Mouse (Mus musculus) CD8-positive naive resting alpha-beta T cell, adult 57 days (primary cell): Measurements from ENCODE around the gene Gm32717. TPM values are rescaled to one million over a fixed set of nuclear protein-coding genes. Genes with fewer than 3 reads are reported as not detected.

Experiments used
- total RNA-seq: library from RNA; stranded (reverse); gene quantifications from one replicate; pipeline ENCODE4 v1.2.4, GENCODE M21; 2023

The Gm32717 gene
- total RNA-seq = 1.1 TPM

DNA sequence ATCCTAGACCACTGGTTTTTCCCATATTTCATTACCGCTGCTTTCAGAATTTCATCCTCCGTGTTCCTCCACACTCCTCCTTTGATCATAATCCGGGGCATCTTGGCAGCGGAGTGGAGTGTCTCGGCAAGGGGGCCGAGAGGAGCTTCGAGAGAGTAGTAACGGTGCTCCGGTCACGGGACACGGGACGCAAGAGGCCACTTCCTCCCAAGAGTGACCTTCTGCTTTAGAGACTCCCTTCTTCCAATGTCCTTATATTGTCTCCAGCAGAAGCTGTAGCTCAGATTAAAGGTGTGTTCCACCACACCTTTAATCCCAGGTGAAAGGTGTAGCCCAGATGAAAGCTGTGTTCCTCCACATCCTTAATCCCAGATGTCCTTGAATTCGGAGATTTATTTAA, at the start of gene Gm32717:
Gm32717 (minus strand) TSS at position 101 of the 400 bp plus-strand sequence.

DNA sequence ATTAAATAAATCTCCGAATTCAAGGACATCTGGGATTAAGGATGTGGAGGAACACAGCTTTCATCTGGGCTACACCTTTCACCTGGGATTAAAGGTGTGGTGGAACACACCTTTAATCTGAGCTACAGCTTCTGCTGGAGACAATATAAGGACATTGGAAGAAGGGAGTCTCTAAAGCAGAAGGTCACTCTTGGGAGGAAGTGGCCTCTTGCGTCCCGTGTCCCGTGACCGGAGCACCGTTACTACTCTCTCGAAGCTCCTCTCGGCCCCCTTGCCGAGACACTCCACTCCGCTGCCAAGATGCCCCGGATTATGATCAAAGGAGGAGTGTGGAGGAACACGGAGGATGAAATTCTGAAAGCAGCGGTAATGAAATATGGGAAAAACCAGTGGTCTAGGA, 17.8 kb upstream of the Gm32717 start, which contains the start of gene Gm32802:
Gm32802 (plus strand) TSS at position 301 of the 400 bp plus-strand sequence.

DNA sequence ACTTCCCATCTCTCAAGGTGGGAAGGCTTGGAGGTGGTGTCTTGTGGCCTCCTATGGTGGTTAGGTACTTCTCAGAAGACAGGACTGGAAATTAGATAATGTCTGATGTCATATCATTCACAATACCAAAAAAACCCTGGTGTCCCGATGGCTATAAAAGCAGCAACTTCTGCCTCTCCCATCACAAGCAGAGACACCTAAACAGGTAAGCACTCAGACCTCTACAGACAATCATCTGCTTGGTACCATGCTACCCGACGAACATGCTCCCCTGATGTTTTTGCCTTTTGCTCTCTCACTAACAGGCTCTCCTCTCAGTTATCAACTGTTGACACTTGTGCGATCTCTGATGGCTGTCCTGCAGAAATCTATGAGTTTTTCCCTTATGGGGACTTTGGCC, 35.9 kb downstream of the Gm32717 start, which contains the start of gene Il22:
Il22 (plus strand) TSS at position 301 of the 400 bp plus-strand sequence.

Other genes with a start within 250 kb of the Gm32717 start
- 7.3 TPM for gene Mdm1, start 99.0 kb downstream of the Gm32717 start, total RNA-seq
- gene Il22, start 35.8 kb downstream of the Gm32717 start, total RNA-seq = not detected
- 1.1 TPM for gene Gm32802, start 17.9 kb upstream of the Gm32717 start, total RNA-seq
- not detected for gene Iltifb, start 54.3 kb upstream of the Gm32717 start, total RNA-seq
- gene Gm9040, start 86.2 kb upstream of the Gm32717 start, total RNA-seq = not detected
- not detected for gene Gm9044, start 91.6 kb upstream of the Gm32717 start, total RNA-seq
- gene Gm9045, start 97.1 kb upstream of the Gm32717 start, total RNA-seq = not detected
- gene Gm9046, start 102.5 kb upstream of the Gm32717 start, total RNA-seq = not detected
- not detected for gene Gm9048, start 107.9 kb upstream of the Gm32717 start, total RNA-seq
- not detected for gene Gm9049, start 113.3 kb upstream of the Gm32717 start, total RNA-seq
- 4.9 TPM for gene Ifng, start 200.3 kb upstream of the Gm32717 start, total RNA-seq